Mouse (Mus musculus) liver, embryonic 14.5 days (tissue): Measurements from ENCODE around the gene Zfp280b.

Experiments used
- CTCF ChIP-seq: IDR thresholded peaks from 2 replicates; pipeline ENCODE4 v1.5.1; 2016; ENCODE audit warnings: antibody characterized with exemption, low read depth, control low read depth
- EP300 ChIP-seq: IDR thresholded peaks from 2 replicates; pipeline ENCODE4 v1.6.1; 2016; ENCODE audit warnings: antibody characterized with exemption, low read depth

GRCm38 (mm10) chr10:76002101-76002521 lies 30.3 kb upstream of the Zfp280b start:
- TF ChIP-seq CTCF, result no peak
- no peak for TF ChIP-seq EP300
